12 mouse cellular contexts compared by ENCODE assay signal in genomic region chr7:120158121-120158613, GRCm38 (mm10). TPM values are rescaled to one million over a fixed set of nuclear protein-coding genes. Genes with fewer than 3 reads are reported as not detected.
DNase-seq lines count a peak whose midpoint lies in the region; ATAC-seq lines count a peak whose summit lies in the region.
"Had no signal": no experiment of that assay in that cellular context is flagged by ENCODE, and none has a peak within 500 bp of the region (broad histone marks: within the 10 kb centered on the region; RNA-seq: fewer than 3 reads in every experiment).

No protein-coding gene starts in this region.

- H3K4me1 ChIP-seq in midbrain, embryonic 15.5 days: peaks cover 12% of the 10 kb centered on the region; the same call in 1 of the 2 replicates
- peaks cover 6% of the 10 kb centered on the region; the same call in 1 of the 2 replicates for H3K4me1 ChIP-seq in midbrain, embryonic 11.5 days (ENCODE audit: control insufficient read depth, insufficient read depth, low read length)
- peaks cover 8% of the 10 kb centered on the region; the same call in 1 of the 2 replicates for H3K4me1 ChIP-seq in forebrain, embryonic 11.5 days (replicated peaks; ENCODE audit: control insufficient read depth, insufficient read depth, low read length)
- no peaks in the 10 kb centered on the region for H3K4me1 ChIP-seq in intestine, embryonic 15.5 days (replicated peaks)
- no peaks in the 10 kb centered on the region for H3K4me1 ChIP-seq in heart, embryonic 12.5 days (replicated peaks)
- H3K4me1 ChIP-seq: heart, embryonic 13.5 days had no signal

- H3K4me2 ChIP-seq in midbrain, embryonic 15.5 days: no peak overlapping the region
- no peak overlapping the region for H3K4me2 ChIP-seq in midbrain, embryonic 11.5 days
- no peak overlapping the region for H3K4me2 ChIP-seq in forebrain, embryonic 11.5 days (ENCODE audit: low read depth, low read length, severe bottlenecking)
- H3K4me2 ChIP-seq in intestine, embryonic 15.5 days (replicated peaks): no peak overlapping the region
- no peak overlapping the region for H3K4me2 ChIP-seq in heart, embryonic 12.5 days
- H3K4me2 ChIP-seq: heart, embryonic 13.5 days had no signal

- WGBS in midbrain, embryonic 15.5 days: 29% methylated on average over 4 of the region's 4 CpGs
- WGBS in midbrain, embryonic 11.5 days: 33% methylated on average over 4 of the region's 4 CpGs
- WGBS in forebrain, embryonic 11.5 days: 17% methylated on average over 4 of the region's 4 CpGs
- WGBS in intestine, embryonic 15.5 days: 25% methylated on average over 4 of the region's 4 CpGs
- 38% methylated on average over 4 of the region's 4 CpGs for WGBS in heart, embryonic 12.5 days

- peak; percentile 62; the same call in 1 of the 2 replicates for ATAC-seq in midbrain, embryonic 15.5 days (replicated peaks)
- ATAC-seq in midbrain, embryonic 11.5 days (ENCODE audit: low FRiP score): no peak; the same call in 1 of the 2 replicates
- ATAC-seq in forebrain, embryonic 11.5 days (replicated peaks; ENCODE audit: low FRiP score): peak; percentile 55; the same call in 1 of the 2 replicates
- ATAC-seq in intestine, embryonic 15.5 days: peak; percentile 98
- ATAC-seq in heart, embryonic 12.5 days (ENCODE audit: insufficient number of reproducible peaks, low FRiP score): no peak

- DNase-seq in midbrain, embryonic 11.5 days (ENCODE audit: low spot score, missing footprints): no peak
- no peak for DNase-seq in forebrain, embryonic 11.5 days (ENCODE audit: low spot score)
- peak; percentile 44 for DNase-seq in yolk sac, embryonic 10.5 days (ENCODE audit: low spot score)
- DNase-seq in cerebellum, adult 9-10 months: no peak
- DNase-seq: kidney, adult 8-10 months had no signal

- H3K27me3 ChIP-seq in midbrain, embryonic 15.5 days (replicated peaks): peaks cover 4% of the 10 kb centered on the region; the same call in 1 of the 2 replicates
- no peaks in the 10 kb centered on the region; the same call in 1 of the 2 replicates for H3K27me3 ChIP-seq in midbrain, embryonic 11.5 days (ENCODE audit: control insufficient read depth, insufficient read depth, low read length)
- peaks cover 44% of the 10 kb centered on the region for H3K27me3 ChIP-seq in forebrain, embryonic 11.5 days (ENCODE audit: control insufficient read depth, insufficient read depth, low read length)
- H3K27me3 ChIP-seq in intestine, embryonic 15.5 days (replicated peaks): no peaks in the 10 kb centered on the region
- H3K27me3 ChIP-seq in heart, embryonic 12.5 days (replicated peaks): no peaks in the 10 kb centered on the region
- H3K27me3 ChIP-seq: CH12.LX; heart, embryonic 13.5 days had no signal

- H3K4me3 ChIP-seq in midbrain, embryonic 15.5 days: no peak overlapping the region
- no peak overlapping the region for H3K4me3 ChIP-seq in midbrain, embryonic 11.5 days (ENCODE audit: low read depth, low read length)
- H3K4me3 ChIP-seq in forebrain, embryonic 11.5 days (ENCODE audit: low read depth, low read length): no peak overlapping the region
- H3K4me3 ChIP-seq in intestine, embryonic 15.5 days (replicated peaks): no peak overlapping the region
- no peak overlapping the region for H3K4me3 ChIP-seq in heart, embryonic 12.5 days
- H3K4me3 ChIP-seq: heart, embryonic 13.5 days; midbrain, embryonic 10.5 days had no signal

- no peaks in the 10 kb centered on the region for H3K36me3 ChIP-seq in midbrain, embryonic 15.5 days (replicated peaks)
- H3K36me3 ChIP-seq in midbrain, embryonic 11.5 days (ENCODE audit: control insufficient read depth, insufficient read depth, low read length): no peaks in the 10 kb centered on the region
- H3K36me3 ChIP-seq in forebrain, embryonic 11.5 days (ENCODE audit: control insufficient read depth, insufficient read depth, low read length): no peaks in the 10 kb centered on the region
- H3K36me3 ChIP-seq in intestine, embryonic 15.5 days: no peaks in the 10 kb centered on the region
- H3K36me3 ChIP-seq in heart, embryonic 12.5 days: no peaks in the 10 kb centered on the region
- H3K36me3 ChIP-seq: heart, embryonic 13.5 days; midbrain, embryonic 10.5 days had no signal

- H3K9ac ChIP-seq in midbrain, embryonic 15.5 days: no peak overlapping the region
- H3K9ac ChIP-seq in midbrain, embryonic 11.5 days (ENCODE audit: low read length): no peak overlapping the region
- no peak overlapping the region for H3K9ac ChIP-seq in forebrain, embryonic 11.5 days (ENCODE audit: low read length)
- H3K9ac ChIP-seq in intestine, embryonic 15.5 days: no peak overlapping the region
- H3K9ac ChIP-seq in heart, embryonic 12.5 days: no peak overlapping the region
- H3K9ac ChIP-seq: heart, embryonic 13.5 days had no signal

- no peak overlapping the region for H3K27ac ChIP-seq in midbrain, embryonic 15.5 days
- no peak overlapping the region for H3K27ac ChIP-seq in midbrain, embryonic 11.5 days (ENCODE audit: low read depth, low read length)
- no peak overlapping the region for H3K27ac ChIP-seq in forebrain, embryonic 11.5 days (ENCODE audit: low read depth, low read length)
- peak overlapping the region; percentile 66 for H3K27ac ChIP-seq in intestine, embryonic 15.5 days
- no peak overlapping the region for H3K27ac ChIP-seq in heart, embryonic 12.5 days (ENCODE audit: poor library complexity, severe bottlenecking)
- H3K27ac ChIP-seq: heart, embryonic 13.5 days; midbrain, embryonic 10.5 days had no signal

- H3K9me3 ChIP-seq in midbrain, embryonic 15.5 days: no peaks in the 10 kb centered on the region
- H3K9me3 ChIP-seq in midbrain, embryonic 11.5 days (ENCODE audit: control insufficient read depth, low read length): no peaks in the 10 kb centered on the region
- H3K9me3 ChIP-seq in forebrain, embryonic 11.5 days (ENCODE audit: control insufficient read depth, low read length): no peaks in the 10 kb centered on the region
- H3K9me3 ChIP-seq in intestine, embryonic 15.5 days: no peaks in the 10 kb centered on the region
- no peaks in the 10 kb centered on the region for H3K9me3 ChIP-seq in heart, embryonic 12.5 days (replicated peaks)
- H3K9me3 ChIP-seq: heart, embryonic 13.5 days; midbrain, embryonic 10.5 days had no signal

RNA-seq across cellular contexts. Expression of gene Zp2, which starts 13.1 kb away (rescaled TPM):
- not detected in 2 replicates for polyA plus RNA-seq in midbrain, embryonic 15.5 days (2015; fragmentation: Nextera tagmentation; extraction: Ambion mirVana)
- polyA plus RNA-seq in midbrain, embryonic 11.5 days (2014; fragmentation: Nextera tagmentation; extraction: Ambion mirVana): not detected in 2 replicates
- not detected in 2 replicates for polyA plus RNA-seq in forebrain, embryonic 11.5 days (2014; fragmentation: Nextera tagmentation; extraction: Ambion mirVana)
- polyA plus RNA-seq in intestine, embryonic 15.5 days (2015; fragmentation: Nextera tagmentation; extraction: Ambion mirVana): 0.11 TPM in 1 of 2 replicates, not detected in the other
- not detected in 2 replicates for polyA plus RNA-seq in heart, embryonic 12.5 days (2016; fragmentation: Nextera tagmentation; extraction: Ambion mirVana)
- polyA plus RNA-seq: liver, embryonic 16.5 days; midbrain, embryonic 10.5 days had no signal

RNA-seq across cellular contexts. Expression of gene Anks4b, which starts 15.5 kb away (rescaled TPM):
- polyA plus RNA-seq in midbrain, embryonic 15.5 days (2015; fragmentation: Nextera tagmentation; extraction: Ambion mirVana): not detected in 2 replicates
- not detected in 2 replicates for polyA plus RNA-seq in midbrain, embryonic 11.5 days (2014; fragmentation: Nextera tagmentation; extraction: Ambion mirVana)
- 0.07 TPM in 1 of 2 replicates, not detected in the other for polyA plus RNA-seq in forebrain, embryonic 11.5 days (2014; fragmentation: Nextera tagmentation; extraction: Ambion mirVana)
- 9.2 and 11.6 TPM in 2 replicates for polyA plus RNA-seq in intestine, embryonic 15.5 days (2015; fragmentation: Nextera tagmentation; extraction: Ambion mirVana)
- 0.05 TPM in 1 of 2 replicates, not detected in the other for polyA plus RNA-seq in heart, embryonic 12.5 days (2016; fragmentation: Nextera tagmentation; extraction: Ambion mirVana)
- polyA plus RNA-seq: midbrain, embryonic 10.5 days had no signal

RNA-seq across cellular contexts. Expression of gene Crym, which starts 43.7 kb away (rescaled TPM):
- polyA plus RNA-seq in midbrain, embryonic 15.5 days (2015; fragmentation: Nextera tagmentation; extraction: Ambion mirVana): 21.7 and 30.7 TPM in 2 replicates
- 27.3 and 28.9 TPM in 2 replicates for polyA plus RNA-seq in midbrain, embryonic 11.5 days (2014; fragmentation: Nextera tagmentation; extraction: Ambion mirVana)
- 33.2 and 38.8 TPM in 2 replicates for polyA plus RNA-seq in forebrain, embryonic 11.5 days (2014; fragmentation: Nextera tagmentation; extraction: Ambion mirVana)
- polyA plus RNA-seq in intestine, embryonic 15.5 days (2015; fragmentation: Nextera tagmentation; extraction: Ambion mirVana): 1.6 and 2.3 TPM in 2 replicates
- polyA plus RNA-seq in heart, embryonic 12.5 days (2016; fragmentation: Nextera tagmentation; extraction: Ambion mirVana): 0.40 and 0.93 TPM in 2 replicates

RNA-seq across cellular contexts. Expression of gene Abca14, which starts 45.6 kb away (rescaled TPM):
- not detected in 2 replicates for polyA plus RNA-seq in midbrain, embryonic 15.5 days (2015; fragmentation: Nextera tagmentation; extraction: Ambion mirVana)
- 0.26 TPM in 1 of 2 replicates, not detected in the other for polyA plus RNA-seq in midbrain, embryonic 11.5 days (2014; fragmentation: Nextera tagmentation; extraction: Ambion mirVana)
- polyA plus RNA-seq in forebrain, embryonic 11.5 days (2014; fragmentation: Nextera tagmentation; extraction: Ambion mirVana): not detected in 2 replicates
- 0.13 TPM in 1 of 2 replicates, not detected in the other for polyA plus RNA-seq in intestine, embryonic 15.5 days (2015; fragmentation: Nextera tagmentation; extraction: Ambion mirVana)
- not detected in 2 replicates for polyA plus RNA-seq in heart, embryonic 12.5 days (2016; fragmentation: Nextera tagmentation; extraction: Ambion mirVana)
- polyA plus RNA-seq: heart, embryonic 13.5 days; midbrain, embryonic 10.5 days had no signal

RNA-seq across cellular contexts. Expression of gene Tmem159, which starts 56.0 kb away (rescaled TPM):
- polyA plus RNA-seq in midbrain, embryonic 15.5 days (2015; fragmentation: Nextera tagmentation; extraction: Ambion mirVana): 10.6 and 10.8 TPM in 2 replicates
- 23.2 and 23.6 TPM in 2 replicates for polyA plus RNA-seq in midbrain, embryonic 11.5 days (2014; fragmentation: Nextera tagmentation; extraction: Ambion mirVana)
- 10.4 and 10.9 TPM in 2 replicates for polyA plus RNA-seq in forebrain, embryonic 11.5 days (2014; fragmentation: Nextera tagmentation; extraction: Ambion mirVana)
- polyA plus RNA-seq in intestine, embryonic 15.5 days (2015; fragmentation: Nextera tagmentation; extraction: Ambion mirVana): 27.7 and 28.5 TPM in 2 replicates
- polyA plus RNA-seq in heart, embryonic 12.5 days (2016; fragmentation: Nextera tagmentation; extraction: Ambion mirVana): 22.3 and 22.6 TPM in 2 replicates

Comparison
In these comparisons a context has a peak if more than half of its experiments do, and no peak if none do; other contexts are left out.
1. ATAC-seq: peak in midbrain, embryonic 15.5 days (single experiment), forebrain, embryonic 11.5 days (single experiment) and intestine, embryonic 15.5 days (single experiment); none in midbrain, embryonic 11.5 days (single experiment) and heart, embryonic 12.5 days (single experiment).